Mouse (Mus musculus) ovary, postnatal 36 days (tissue): Measurements from ENCODE around the gene Ahcy.
"Not testable (repeated sequence)": the region's sequence is repeated elsewhere in the genome, so short reads cannot be mapped to it uniquely, and the experiment has no call there.

Source experiments
- DNase-seq: peaks from one replicate; pipeline ENCODE4 v3.0.0; 2022; ENCODE audit warnings: low spot score, mixed read lengths

The Ahcy gene

GRCm38 (mm10) chr2:155073978-155074765 is at the start of gene Ahcy:
Gene Ahcy (minus strand): TSS chr2:155074497.
- DNase-seq = peak; percentile 89

- DNase-seq = no peak
These were observed 41.0 kb upstream of the Ahcy start for GRCm38 (mm10) chr2:155115216-155115830.

GRCm38 (mm10) chr2:155107276-155107675 is 33.0 kb upstream of the Ahcy start:
- DNase-seq = not testable (repeated sequence)

- no peak for DNase-seq
These were observed 29.3 kb upstream of the Ahcy start for GRCm38 (mm10) chr2:155103607-155104006.

GRCm38 (mm10) chr2:155101761-155102181 is 27.5 kb upstream of the Ahcy start:
- DNase-seq = no peak

GRCm38 (mm10) chr2:155100796-155101259 is 26.5 kb upstream of the Ahcy start:
- no peak for DNase-seq

GRCm38 (mm10) chr2:155099994-155100795 is 25.9 kb upstream of the Ahcy start:
- DNase-seq = no peak

GRCm38 (mm10) chr2:155099421-155099820 is 25.1 kb upstream of the Ahcy start:
- DNase-seq = no peak

GRCm38 (mm10) chr2:155098720-155099380 is 24.6 kb upstream of the Ahcy start:
- DNase-seq = no peak

- DNase-seq = no peak
These were observed 19.1 kb upstream of the Ahcy start for GRCm38 (mm10) chr2:155093418-155093817.

GRCm38 (mm10) chr2:155091743-155092075 is 17.4 kb upstream of the Ahcy start:
- DNase-seq = no peak

- no peak for DNase-seq
These were observed 16.8 kb upstream of the Ahcy start for GRCm38 (mm10) chr2:155090909-155091742.

- no peak for DNase-seq
These were observed 14.0 kb upstream of the Ahcy start for GRCm38 (mm10) chr2:155088264-155088663.

GRCm38 (mm10) chr2:155086328-155086727 is 12.0 kb upstream of the Ahcy start:
- DNase-seq = no peak

- no peak for DNase-seq
These were observed 10.2 kb upstream of the Ahcy start for GRCm38 (mm10) chr2:155084546-155084945.

GRCm38 (mm10) chr2:155082121-155082803 is 8.0 kb upstream of the Ahcy start:
- DNase-seq = peak; percentile 72

- DNase-seq = no peak
These were observed 6.8 kb upstream of the Ahcy start for GRCm38 (mm10) chr2:155081056-155081455.

- no peak for DNase-seq
These were observed 5.9 kb upstream of the Ahcy start for GRCm38 (mm10) chr2:155080179-155080530.

GRCm38 (mm10) chr2:155079500-155080178 is 5.3 kb upstream of the Ahcy start:
- DNase-seq = no peak

- no peak for DNase-seq
These were observed 1.4 kb upstream of the Ahcy start for GRCm38 (mm10) chr2:155075649-155076048.
